Mouse (Mus musculus) spleen, adult 2 months (tissue): ENCODE results near the gene Fhdc1.

ENCODE experiments used
- CTCF ChIP-seq: fragments of 200-500 bp; IDR thresholded peaks from 2 replicates; pipeline ENCODE4 v1.5.1; 2011; ENCODE audit warnings: mild to moderate bottlenecking, inconsistent platforms; ENCODE audit not compliant: insufficient read depth, insufficient read length, insufficient replicate concordance; ENCODE audit errors: extremely low read depth
- POLR2A ChIP-seq: fragments of 200-500 bp; IDR thresholded peaks from 2 replicates; pipeline ENCODE4 v1.6.1; 2011; ENCODE audit warnings: low read depth, low read length, inconsistent platforms

- no peak for TF ChIP-seq POLR2A
- TF ChIP-seq CTCF, result no peak
Observed at GRCm38 (mm10) chr3:84468111-84468453, 12.1 kb downstream of the Fhdc1 start.
